8 mouse cellular contexts compared by ENCODE assay signal in genomic region chr4:116708201-116708764, GRCm38 (mm10). TPM values are rescaled to one million over a fixed set of nuclear protein-coding genes. Genes with fewer than 3 reads are reported as not detected.
DNase-seq lines count a peak whose midpoint lies in the region; ATAC-seq and TF ChIP-seq lines count a peak whose summit lies in the region.

Mmachc (minus strand) TSS chr4:116708406.
Ccdc163 (plus strand) TSS chr4:116708509.

- H3ac ChIP-seq in C2C12 (ENCODE audit: control insufficient read depth, insufficient read length, low read depth): peak within 1 kb of the TSS; percentile 70
- no peak within 1 kb of the TSS for H3ac ChIP-seq in myocyte (ENCODE audit: control insufficient read depth, insufficient read length)

- H3K9ac ChIP-seq in heart, embryonic 11.5 days (ENCODE audit: low read depth, low read length): peak within 1 kb of the TSS; percentile 81
- H3K9ac ChIP-seq in kidney, embryonic 16.5 days (replicated peaks; ENCODE audit: low read length): peak within 1 kb of the TSS; percentile 78
- H3K9ac ChIP-seq in liver, adult 2 months (ENCODE audit: low read depth, low read length): peak within 1 kb of the TSS; percentile 69

- peak; percentile 100 for DNase-seq in brain, embryonic 14.5 days (ENCODE audit: low read depth)
- peak; percentile 100 for DNase-seq in liver, adult 2 months (ENCODE audit: extremely low read depth, low read depth, low spot score)
- peak; percentile 93 for DNase-seq in splenic B cell, adult 2 months (ENCODE audit: low read depth, low spot score)

- H3K79me2 ChIP-seq in C2C12 (ENCODE audit: control insufficient read depth, insufficient read depth) (no peaks in the 10 kb centered on the region), myocyte (ENCODE audit: control insufficient read depth, insufficient read depth) (no peaks in the 10 kb centered on the region)
- no peaks in the 10 kb centered on the region for H3K79me2 ChIP-seq in liver, adult 2 months (ENCODE audit: control insufficient read depth, insufficient read depth, low read length)

- TF ChIP-seq CTCF in C2C12 (IDR thresholded peaks at IDR 0.05; ENCODE audit: control insufficient read depth, insufficient read depth, insufficient read length): no peak
- TF ChIP-seq CTCF in brain, embryonic 14.5 days (IDR thresholded peaks at IDR 0.05; ENCODE audit: borderline replicate concordance, extremely low read depth, insufficient read depth, insufficient read length): no peak
- no peak for TF ChIP-seq CTCF in liver, adult 2 months (IDR thresholded peaks at IDR 0.05; ENCODE audit: low read depth, low read length)

- H3K4me1 ChIP-seq in erythroblast, embryonic 14.5 days (ENCODE audit: control insufficient read depth): peaks cover 34% of the 10 kb centered on the region
- H3K4me1 ChIP-seq in heart, embryonic 11.5 days (ENCODE audit: control insufficient read depth, insufficient read depth, low read length): peaks cover 8% of the 10 kb centered on the region; the same call in 1 of the 2 replicates
- peaks cover 9% of the 10 kb centered on the region for H3K4me1 ChIP-seq in kidney, embryonic 16.5 days (ENCODE audit: insufficient read depth, low read length)
- H3K4me1 ChIP-seq in liver, adult 2 months (ENCODE audit: control insufficient read depth, insufficient read depth, low read length): 0 out of 2 replicates have a peak, but pooled peaks cover 6% of the 10 kb centered on the region

- H3K4me2 ChIP-seq in heart, embryonic 11.5 days: peak within 1 kb of the TSS; percentile 88
- peak within 1 kb of the TSS; percentile 85 for H3K4me2 ChIP-seq in kidney, embryonic 16.5 days (replicated peaks; ENCODE audit: low read depth, low read length)
- peak within 1 kb of the TSS; percentile 93 for H3K4me2 ChIP-seq in myocyte (ENCODE audit: low read depth)

- peak within 1 kb of the TSS; percentile 55 for H3K4me3 ChIP-seq in C2C12 (ENCODE audit: insufficient read depth, poor library complexity, severe bottlenecking)
- peak within 1 kb of the TSS; percentile 83 for H3K4me3 ChIP-seq in erythroblast, embryonic 14.5 days (replicated peaks)
- peak within 1 kb of the TSS; percentile 70 for H3K4me3 ChIP-seq in heart, embryonic 11.5 days (ENCODE audit: low read depth, low read length)
- peak within 1 kb of the TSS; percentile 77 for H3K4me3 ChIP-seq in kidney, embryonic 16.5 days (ENCODE audit: low read length)
- peak within 1 kb of the TSS; percentile 54 for H3K4me3 ChIP-seq in liver, adult 2 months (ENCODE audit: insufficient read depth, low read depth, low read length)
- H3K4me3 ChIP-seq in myocyte: peak within 1 kb of the TSS; percentile 34

- under 1% methylated on average over 29 of the region's 29 CpGs for WGBS in heart, embryonic 11.5 days (ENCODE audit: insufficient replicate concordance)
- WGBS in kidney, embryonic 16.5 days: under 1% methylated on average over 29 of the region's 29 CpGs
- WGBS in liver, adult 2 months: under 1% methylated on average over 29 of the region's 29 CpGs

- H3K27ac ChIP-seq in heart, embryonic 11.5 days (ENCODE audit: low read depth, low read length): no peak within 1 kb of the TSS
- H3K27ac ChIP-seq in kidney, embryonic 16.5 days (ENCODE audit: low read length): peak within 1 kb of the TSS; percentile 1; the same call in 1 of the 2 replicates
- peak within 1 kb of the TSS; percentile 57 for H3K27ac ChIP-seq in liver, adult 2 months (replicated peaks; ENCODE audit: insufficient read depth, low read depth, low read length)

- peak; percentile 29; the same call in 1 of the 2 replicates for TF ChIP-seq POLR2A in brain, embryonic 14.5 days (IDR thresholded peaks at IDR 0.05; ENCODE audit: borderline replicate concordance, extremely low read depth, insufficient read depth, insufficient read length, poor library complexity, severe bottlenecking)
- 0 out of 2 replicates have a peak, but pooled peaks have one; percentile 32 for TF ChIP-seq POLR2A in liver, adult 2 months (IDR thresholded peaks at IDR 0.05; ENCODE audit: extremely low read depth, insufficient read depth, low read length)
- peak; percentile 63 for TF ChIP-seq POLR2A in myocyte (IDR thresholded peaks at IDR 0.05; ENCODE audit: insufficient read length, low read depth)

- H3K27me3 ChIP-seq in C2C12 (ENCODE audit: control insufficient read depth, insufficient read depth, insufficient read length) (no peaks in the 10 kb centered on the region), myocyte (ENCODE audit: control insufficient read depth, insufficient read depth, insufficient read length) (no peaks in the 10 kb centered on the region)
- no peaks in the 10 kb centered on the region for H3K27me3 ChIP-seq in erythroblast, embryonic 14.5 days (ENCODE audit: control insufficient read depth)
- H3K27me3 ChIP-seq in heart, embryonic 11.5 days (ENCODE audit: control insufficient read depth, insufficient read depth, low read length): no peaks in the 10 kb centered on the region
- H3K27me3 ChIP-seq in kidney, embryonic 16.5 days (ENCODE audit: insufficient read depth, low read length): no peaks in the 10 kb centered on the region
- H3K27me3 ChIP-seq in liver, adult 2 months (ENCODE audit: control insufficient read depth, insufficient read depth, low read length): no peaks in the 10 kb centered on the region
- H3K27me3 ChIP-seq in splenic B cell, adult 2 months (ENCODE audit: control insufficient read depth, insufficient read depth, low read length, poor library complexity, severe bottlenecking): no peaks in the 10 kb centered on the region

- H3K9me3 ChIP-seq in erythroblast, embryonic 14.5 days (ENCODE audit: control insufficient read depth, low read length): no peaks in the 10 kb centered on the region
- no peaks in the 10 kb centered on the region for H3K9me3 ChIP-seq in heart, embryonic 11.5 days (replicated peaks; ENCODE audit: control insufficient read depth, low read length)
- H3K9me3 ChIP-seq in kidney, embryonic 16.5 days (ENCODE audit: low read length): no peaks in the 10 kb centered on the region

- ATAC-seq in heart, embryonic 11.5 days (replicated peaks; ENCODE audit: insufficient number of reproducible peaks, low FRiP score, low TSS enrichment): peak; percentile 90
- peak; percentile 99 for ATAC-seq in kidney, embryonic 16.5 days (ENCODE audit: low FRiP score, low TSS enrichment)

- peaks cover 3% of the 10 kb centered on the region for H3K79me3 ChIP-seq in C2C12 (ENCODE audit: low read depth)

- H3K36me3 ChIP-seq in C2C12 (ENCODE audit: control insufficient read depth, insufficient read depth) (peaks cover 15% of the 10 kb centered on the region), myocyte (ENCODE audit: control insufficient read depth, insufficient read depth) (no peaks in the 10 kb centered on the region)
- peaks cover 16% of the 10 kb centered on the region for H3K36me3 ChIP-seq in erythroblast, embryonic 14.5 days (ENCODE audit: control insufficient read depth)
- 0 out of 2 replicates have a peak, but pooled peaks cover 3% of the 10 kb centered on the region for H3K36me3 ChIP-seq in heart, embryonic 11.5 days (ENCODE audit: control insufficient read depth, insufficient read depth, low read length)
- H3K36me3 ChIP-seq in kidney, embryonic 16.5 days (ENCODE audit: insufficient read depth, low read length): peaks cover 7% of the 10 kb centered on the region; the same call in 1 of the 2 replicates
- 0 out of 2 replicates have a peak, but pooled peaks cover 3% of the 10 kb centered on the region for H3K36me3 ChIP-seq in liver, adult 2 months (ENCODE audit: control insufficient read depth, insufficient read depth, low read length)
- H3K36me3 ChIP-seq in splenic B cell, adult 2 months (ENCODE audit: control insufficient read depth, insufficient read depth, low read length, poor library complexity, severe bottlenecking): 0 out of 2 replicates have a peak, but pooled peaks cover 3% of the 10 kb centered on the region

TF ChIP-seq in C2C12, 6 proteins besides CTCF, POLR2A, EP300 and RAD21:
- TF ChIP-seq USF1 (IDR thresholded peaks at IDR 0.05; ENCODE audit: low read depth) (no peak), MYOG (IDR thresholded peaks at IDR 0.05; ENCODE audit: control insufficient read depth, extremely low read depth, insufficient read length) (no peak), CEBPB (IDR thresholded peaks at IDR 0.05; ENCODE audit: low read depth) (no peak), MAX (IDR thresholded peaks at IDR 0.05) (no peak), FOSL1 (IDR thresholded peaks at IDR 0.05; ENCODE audit: insufficient read depth, low read length, poor library complexity, severe bottlenecking) (no peak), MYOD1 (IDR thresholded peaks at IDR 0.05; ENCODE audit: control insufficient read depth, insufficient read length, low read depth) (no peak)

TF ChIP-seq in myocyte, 11 proteins besides CTCF, POLR2A, EP300 and RAD21 (continues in another document):
- peak; percentile 87 for TF ChIP-seq E2F4 (IDR thresholded peaks at IDR 0.05; ENCODE audit: insufficient read depth)
- TF ChIP-seq SRF (IDR thresholded peaks at IDR 0.05; ENCODE audit: control insufficient read depth, insufficient read length, low read depth): peak; percentile 56
- peak; percentile 8 for TF ChIP-seq MAX (IDR thresholded peaks at IDR 0.05; ENCODE audit: low read depth)
- no peak for TF ChIP-seq TCF3 (IDR thresholded peaks at IDR 0.05; ENCODE audit: insufficient read length, low read depth)
- peak; percentile 3 for TF ChIP-seq POLR2AphosphoS2 (IDR thresholded peaks at IDR 0.05; ENCODE audit: insufficient read length, low read depth)
- TF ChIP-seq MYOG (IDR thresholded peaks at IDR 0.05; ENCODE audit: control insufficient read depth in 1 of 3, insufficient read depth in 1 of 3, insufficient read length in 2 of 3, low read depth in 2 of 3): no peak
- TF ChIP-seq MYOD1 (IDR thresholded peaks at IDR 0.05; ENCODE audit: control insufficient read depth in 1 of 3, insufficient read length in 2 of 3, low read depth in 2 of 3): no peak

RNA-seq across cellular contexts. Expression of gene Mmachc, which starts in this region (rescaled TPM):
- polyA plus RNA-seq in C2C12 (2012; fragmentation: generic; extraction: Trizol): 12.5 TPM
- 21.4 and 21.7 TPM in 2 replicates for polyA plus RNA-seq in brain, embryonic 14.5 days (2012; rRNA removed)
- 0.04 TPM in 1 of 2 replicates, not detected in the other for polyA plus RNA-seq in erythroblast, embryonic 14.5 days (2012)
- 25.5 and 29.1 TPM in 2 replicates for polyA plus RNA-seq in heart, embryonic 11.5 days (2014; fragmentation: Nextera tagmentation; extraction: Ambion mirVana)
- polyA plus RNA-seq in kidney, embryonic 16.5 days (2015; fragmentation: Nextera tagmentation; extraction: Ambion mirVana): 27.0 and 30.6 TPM in 2 replicates
- total RNA-seq in liver, adult 2 months (2014; rRNA removed): 10.3 and 11.3 TPM in 2 replicates
- polyA plus RNA-seq in liver, adult 2 months (2012; rRNA removed): 15.7 and 17.3 TPM in 2 replicates
- polyA plus RNA-seq in myocyte (2012; fragmentation: generic; extraction: Trizol): 17.2 TPM

RNA-seq across cellular contexts. Expression of gene Ccdc163, which starts in this region (rescaled TPM):
- polyA plus RNA-seq in C2C12 (2012; fragmentation: generic; extraction: Trizol) (22.0 TPM), myocyte (2012; fragmentation: generic; extraction: Trizol) (18.9 TPM)
- 30.1 and 59.0 TPM in 2 replicates for polyA plus RNA-seq in brain, embryonic 14.5 days (2012; rRNA removed)
- 0.16 and 0.23 TPM in 2 replicates for polyA plus RNA-seq in erythroblast, embryonic 14.5 days (2012)
- 16.3 and 21.0 TPM in 2 replicates for polyA plus RNA-seq in heart, embryonic 11.5 days (2014; fragmentation: Nextera tagmentation; extraction: Ambion mirVana)
- 28.8 and 40.2 TPM in 2 replicates for polyA plus RNA-seq in kidney, embryonic 16.5 days (2015; fragmentation: Nextera tagmentation; extraction: Ambion mirVana)
- total RNA-seq in liver, adult 2 months (2014; rRNA removed): 2.7 and 4.2 TPM in 2 replicates
- 9.3 and 13.1 TPM in 2 replicates for polyA plus RNA-seq in liver, adult 2 months (2012; rRNA removed)

Comparison
In these comparisons a context has a peak if more than half of its experiments do, and no peak if none do; other contexts are left out.
1. RNA of gene Mmachc (polyA plus RNA-seq): 25.5 to 29.1 TPM in heart, embryonic 11.5 days, 27.0 to 30.6 TPM in kidney, embryonic 16.5 days, 21.4 to 21.7 TPM in brain, embryonic 14.5 days, 17.2 TPM in myocyte (single experiment), 15.7 to 17.3 TPM in liver, adult 2 months and 12.5 TPM in C2C12 (single experiment); 0.04 TPM in erythroblast, embryonic 14.5 days; every median in the first group is over 10 times any median in the second.
2. Peak in every context shown above with its lines, with median percentiles within 50 percentile points of each other: H3K4me3 ChIP-seq, DNase-seq, POLR2A ChIP-seq, H3K4me2 ChIP-seq and H3K9ac ChIP-seq.